Mouse (Mus musculus) thymus, adult 18-20 months (tissue): Measurements from ENCODE around the gene Eml4.

ENCODE experiments used
- DNase-seq, 2 experiments: peaks; one replicate each; pipeline ENCODE4 v3.0.0; 2022; ENCODE audit warnings: mixed read lengths in 2 of 2

The Eml4 gene

DNA sequence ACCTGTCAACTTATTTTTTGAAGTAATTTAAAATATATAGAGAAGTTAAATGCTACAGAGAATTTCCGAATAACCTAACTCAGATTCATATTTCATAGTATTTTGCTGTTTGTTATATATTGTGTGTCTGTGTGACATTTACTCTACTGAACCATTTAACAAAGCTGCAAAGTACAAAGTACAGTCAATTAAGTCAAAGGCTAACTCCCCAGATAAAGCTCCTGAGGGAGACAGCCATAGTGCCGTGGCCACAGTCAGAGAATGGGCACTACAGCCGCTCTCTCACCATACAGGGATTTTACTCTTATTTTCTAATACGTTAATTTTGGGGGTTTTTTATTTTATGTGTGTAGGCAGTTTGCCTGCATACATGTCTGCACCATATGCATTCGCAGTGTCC lies 32.0 kb downstream of the Eml4 start:
- DNase-seq = no peak

- no peak for DNase-seq
These were observed 34.2 kb downstream of the Eml4 start for GRCm38 (mm10) chr17:83384981-83385380.

DNA sequence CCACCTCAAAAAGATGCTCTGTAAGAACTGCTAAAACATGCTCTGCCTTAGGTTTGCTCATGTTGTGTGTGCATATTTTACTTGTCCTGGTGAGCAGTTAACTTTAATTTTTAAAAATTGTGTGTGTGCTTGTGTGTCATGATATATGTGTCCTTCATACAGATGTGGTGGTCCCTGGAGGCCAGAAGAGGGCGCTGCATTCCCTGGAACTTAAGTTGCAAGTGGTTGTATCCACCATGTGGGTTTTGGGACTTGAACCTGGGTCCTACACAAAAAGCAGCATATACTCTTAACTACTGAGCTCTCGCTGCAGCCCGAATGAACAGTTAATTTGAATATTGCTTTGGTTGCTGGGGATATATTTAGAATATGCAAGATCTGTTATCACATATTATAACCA lies 36.4 kb downstream of the Eml4 start:
- DNase-seq = no peak

DNA sequence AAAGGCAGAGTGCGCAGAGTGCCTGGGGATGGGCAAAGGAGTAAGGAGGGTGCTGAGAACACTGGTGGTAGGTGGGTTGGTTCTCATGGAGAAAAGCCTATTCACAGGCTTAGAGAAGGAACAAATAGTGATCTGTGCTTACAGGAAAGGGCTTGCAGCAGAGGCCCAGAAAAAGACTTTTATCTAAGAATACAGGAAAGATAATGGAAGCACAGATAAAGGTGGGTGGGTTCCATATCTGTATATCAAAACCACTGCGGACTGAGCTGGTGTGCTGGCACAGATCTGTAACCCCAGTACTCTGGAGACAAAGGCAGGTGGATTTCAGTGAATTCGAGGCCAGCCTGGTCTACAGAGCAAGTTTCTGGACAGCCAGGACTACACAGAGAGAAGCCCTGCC lies 43.3 kb downstream of the Eml4 start:
- no peak for DNase-seq

DNA sequence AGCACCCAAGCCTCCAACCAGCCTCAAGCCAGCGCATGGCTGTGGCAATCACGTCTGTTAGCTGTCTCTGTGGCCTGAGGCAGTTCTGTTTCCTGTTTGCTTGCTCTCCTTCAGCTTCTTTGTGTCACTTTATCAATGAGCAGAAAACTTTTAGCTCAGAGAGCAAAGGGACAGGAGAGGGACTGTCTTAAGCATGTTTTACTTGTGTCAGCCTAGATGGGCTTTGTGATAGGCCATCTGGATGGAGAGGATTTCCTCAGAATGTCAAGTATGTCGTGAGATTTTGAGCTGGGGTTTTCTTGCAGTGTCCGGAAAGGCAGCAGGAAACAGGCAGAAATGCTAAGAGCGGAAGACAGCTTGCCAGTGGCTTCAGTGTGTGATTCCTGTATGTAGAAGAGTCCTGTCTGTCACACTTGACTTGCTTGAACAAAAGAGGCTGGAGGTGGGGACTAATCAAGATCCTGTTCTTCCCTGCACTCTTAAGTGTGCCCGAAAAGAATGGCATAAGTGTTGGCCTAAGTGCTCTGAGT lies 46.9 kb downstream of the Eml4 start:
- DNase-seq = peak; percentile 13 to 31

GRCm38 (mm10) chr17:83398756-83399155 lies 48.0 kb downstream of the Eml4 start:
- no peak for DNase-seq

- DNase-seq = no peak
These were observed 79.9 kb downstream of the Eml4 start for GRCm38 (mm10) chr17:83430607-83431006.

DNA sequence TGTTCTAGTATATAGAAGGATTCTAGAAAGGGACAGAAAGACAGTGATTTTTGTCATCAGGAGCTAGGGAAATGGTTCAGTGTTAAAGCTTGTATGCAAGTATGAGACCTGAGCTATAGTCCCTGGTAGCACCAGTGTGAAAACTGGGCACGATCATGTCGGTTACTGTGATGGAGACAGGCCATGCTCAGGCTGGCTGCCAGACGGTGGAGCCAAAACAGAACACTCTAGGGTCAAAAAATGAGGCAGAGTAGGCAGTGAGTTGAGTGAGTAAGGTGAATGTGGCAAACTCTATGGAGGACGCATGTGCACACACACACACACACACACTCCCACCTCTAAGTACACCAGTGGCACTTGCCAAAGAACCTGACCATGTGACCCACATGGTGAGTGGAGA lies 92.7 kb downstream of the Eml4 start:
- DNase-seq = no peak

DNA sequence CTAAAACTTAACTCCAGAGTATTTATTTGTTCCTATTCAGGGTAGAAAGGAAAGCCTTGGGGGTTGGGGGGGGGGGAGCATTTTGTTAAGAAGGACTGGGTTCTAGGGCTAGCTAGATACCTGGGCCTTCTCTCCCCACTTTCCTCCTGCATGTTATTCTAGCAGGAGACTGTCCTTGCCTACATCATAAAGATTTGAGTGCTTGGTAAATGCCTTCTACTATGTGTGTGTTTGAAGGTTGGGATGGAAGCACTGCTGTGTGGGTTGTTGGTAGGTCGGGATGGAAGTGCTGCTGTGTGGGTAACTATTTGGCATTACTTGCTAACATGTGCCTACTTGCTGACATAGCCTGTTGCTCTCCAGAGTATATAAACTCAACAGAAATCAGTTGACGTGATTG lies 98.9 kb downstream of the Eml4 start:
- DNase-seq = no peak

- no peak for DNase-seq
These were observed 100.6 kb downstream of the Eml4 start for GRCm38 (mm10) chr17:83451367-83451766.

DNA sequence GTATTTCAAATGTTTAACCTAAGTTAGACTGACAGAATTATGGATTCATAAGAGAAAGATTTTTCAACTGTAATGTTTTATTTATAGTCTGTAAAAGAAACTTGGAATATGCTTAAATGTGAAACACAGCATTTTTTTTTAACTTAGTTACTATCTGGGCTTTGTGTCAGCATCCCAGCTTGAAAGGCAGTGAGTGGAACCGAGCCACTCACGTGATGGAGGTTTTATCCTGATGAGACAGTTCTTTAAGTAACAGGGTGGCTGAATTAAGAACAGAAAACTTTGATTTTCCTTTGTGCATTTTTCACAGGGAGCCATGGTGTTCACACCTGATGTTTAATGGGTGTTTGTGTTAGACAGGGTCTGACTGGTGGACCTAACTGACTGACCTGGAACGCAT lies 101.1 kb downstream of the Eml4 start:
- DNase-seq = no peak

GRCm38 (mm10) chr17:83452451-83452850 lies 101.7 kb downstream of the Eml4 start:
- DNase-seq = no peak

DNA sequence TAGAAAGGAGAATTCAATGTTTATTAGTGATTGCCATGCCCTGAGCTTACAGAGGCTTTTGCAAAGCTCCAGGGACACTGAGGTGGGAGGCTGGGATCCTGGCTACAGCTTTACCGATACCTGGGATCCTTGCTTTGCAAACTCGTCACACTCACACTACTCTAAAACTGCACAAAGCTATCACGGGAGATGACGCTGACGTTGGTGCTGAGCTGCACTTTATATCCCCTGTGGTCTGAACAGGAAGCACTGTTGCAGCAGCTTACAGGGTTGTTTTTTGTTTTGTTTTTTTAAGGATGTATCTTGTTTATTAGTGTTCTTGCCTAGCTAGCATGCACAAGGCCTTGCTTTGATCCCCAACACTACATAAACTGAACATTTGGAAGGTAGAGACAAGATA lies 102.9 kb downstream of the Eml4 start:
- DNase-seq = no peak

GRCm38 (mm10) chr17:83457271-83457670 lies 106.5 kb downstream of the Eml4 start:
- no peak for DNase-seq

DNA sequence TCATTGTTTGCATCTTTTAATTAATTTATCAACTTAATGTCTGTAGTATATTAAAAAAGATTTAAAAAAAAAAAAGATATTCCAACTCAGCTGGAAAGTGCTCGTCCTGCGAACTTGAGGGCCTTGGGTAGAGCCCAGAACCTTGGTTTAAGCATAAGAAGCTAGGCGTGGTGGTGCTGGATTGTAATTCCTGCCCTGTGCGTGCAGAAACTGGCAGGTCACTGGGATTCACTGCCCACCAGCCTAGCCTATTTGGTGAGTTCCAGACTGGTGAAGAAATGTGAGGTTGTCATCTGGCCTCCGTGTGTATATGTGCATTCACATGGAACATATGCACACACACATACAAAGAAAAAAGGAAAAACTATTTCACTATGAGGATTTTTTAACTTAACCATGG lies 115.2 kb downstream of the Eml4 start:
- DNase-seq = no peak

GRCm38 (mm10) chr17:83466697-83467251 lies 116.0 kb downstream of the Eml4 start:
- DNase-seq = no peak

GRCm38 (mm10) chr17:83469586-83469985 lies 118.9 kb downstream of the Eml4 start:
- no peak for DNase-seq

GRCm38 (mm10) chr17:83477089-83477488 lies 126.4 kb downstream of the Eml4 start:
- DNase-seq = no peak

GRCm38 (mm10) chr17:83481551-83481950 lies 130.8 kb downstream of the Eml4 start:
- no peak for DNase-seq

GRCm38 (mm10) chr17:83482817-83483536 lies 132.2 kb downstream of the Eml4 start:
- DNase-seq = no peak

DNA sequence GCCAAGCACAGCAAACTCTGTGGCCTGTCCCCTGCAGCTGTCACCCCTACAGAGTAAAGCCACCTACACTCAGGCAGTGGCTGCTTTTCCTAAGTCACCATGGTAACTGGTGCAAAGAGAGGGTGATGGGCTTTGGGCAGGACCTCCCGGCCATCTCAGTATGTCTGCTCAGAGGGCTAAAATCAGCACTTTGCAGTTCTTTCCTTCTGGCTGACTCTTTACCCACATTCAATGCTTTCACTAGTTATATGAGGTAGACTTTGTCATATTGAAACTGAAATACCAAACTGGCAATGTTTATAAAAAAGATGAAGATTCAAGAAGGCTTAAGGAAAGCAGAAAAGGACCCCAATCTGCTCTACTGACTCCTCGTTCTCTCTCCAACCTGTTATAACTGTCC lies 133.1 kb downstream of the Eml4 start:
- DNase-seq = no peak

GRCm38 (mm10) chr17:83487762-83488161 lies 137.0 kb downstream of the Eml4 start:
- DNase-seq = no peak

DNA sequence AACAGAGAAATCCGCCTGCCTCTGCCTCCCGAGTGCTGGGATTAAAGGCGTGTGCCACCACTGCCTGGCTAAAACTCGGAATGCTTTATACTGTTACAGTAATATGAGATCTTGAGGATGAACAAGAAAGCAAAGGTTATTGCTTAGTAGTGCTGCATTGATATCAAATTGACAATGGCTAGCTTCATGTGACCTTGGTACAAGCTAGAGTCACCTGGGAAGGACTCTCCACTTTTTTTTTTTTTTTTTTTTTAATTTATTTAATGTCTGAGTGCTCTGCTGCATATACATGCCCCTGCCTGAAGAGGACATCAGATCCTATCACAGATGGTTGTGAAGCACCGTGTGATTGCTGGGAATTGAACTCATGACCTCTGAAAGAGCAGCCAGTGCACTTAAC lies 148.2 kb downstream of the Eml4 start:
- DNase-seq = no peak

DNA sequence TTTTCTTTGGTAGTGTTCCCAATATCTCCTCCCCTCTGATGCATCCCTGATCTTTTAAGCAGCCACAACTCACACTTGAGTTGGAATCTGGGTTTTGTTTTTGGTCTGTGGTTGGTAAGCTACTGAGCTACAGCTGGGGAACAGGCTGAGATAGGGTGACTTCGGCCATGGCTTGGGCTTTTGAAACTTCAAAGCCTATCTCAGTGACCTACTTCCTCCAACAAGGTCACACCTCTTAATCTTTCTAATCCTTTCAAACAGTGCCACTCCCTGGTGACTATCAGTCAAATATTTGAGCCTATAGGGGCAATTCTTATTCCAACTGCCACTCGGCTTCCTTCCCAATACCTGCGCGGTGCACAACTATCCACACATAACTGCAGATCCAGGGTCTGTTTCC lies 149.0 kb downstream of the Eml4 start:
- DNase-seq = no peak

DNA sequence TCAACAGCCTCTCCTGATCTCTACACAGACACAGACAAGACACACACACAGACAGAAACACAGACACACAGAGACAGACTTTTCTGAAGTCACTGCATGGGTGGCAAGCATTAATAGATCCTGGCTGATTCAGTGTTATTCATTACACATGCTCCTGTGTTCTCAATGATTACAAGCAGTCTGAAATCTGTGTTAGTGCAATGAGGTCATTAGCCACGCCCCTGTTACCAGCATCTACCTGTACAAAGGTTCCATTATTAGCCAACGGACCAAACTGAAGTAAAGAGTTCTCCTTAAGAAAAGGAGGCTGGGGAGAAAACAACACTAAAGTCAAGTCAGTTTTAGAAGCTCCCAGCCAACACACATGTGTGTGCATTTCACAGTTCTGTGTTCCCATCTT lies 153.0 kb downstream of the Eml4 start:
- DNase-seq = no peak
